Mouse (Mus musculus): ENCODE measurements around the gene Gcdh. TPM values are rescaled to one million over a fixed set of nuclear protein-coding genes. Genes with fewer than 3 reads are reported as not detected.

The Gcdh gene
- 84.6 TPM for polyA plus RNA-seq (2014; fragmentation: Illumina TruSeq; extraction: RNeasy Lipid Tissue Mini Kit (QIAGEN cat#74804); ENCODE audit: low read depth, low replicate concordance)

GRCm38 (mm10) chr8:84893709-84894134 lies at the start of gene Gcdh:
Gene Gcdh (minus strand): TSS chr8:84893921.

GRCm38 (mm10) chr8:84936962-84937546 lies 43.3 kb upstream of the Gcdh start, which contains the start of gene Mast1:
Gene Mast1 (minus strand): TSS chr8:84937359.

GRCm38 (mm10) chr8:84908421-84909161 lies 14.9 kb upstream of the Gcdh start, which contains the start of gene Dnase2a:
Gene Dnase2a (plus strand): TSS chr8:84908560.

DNA sequence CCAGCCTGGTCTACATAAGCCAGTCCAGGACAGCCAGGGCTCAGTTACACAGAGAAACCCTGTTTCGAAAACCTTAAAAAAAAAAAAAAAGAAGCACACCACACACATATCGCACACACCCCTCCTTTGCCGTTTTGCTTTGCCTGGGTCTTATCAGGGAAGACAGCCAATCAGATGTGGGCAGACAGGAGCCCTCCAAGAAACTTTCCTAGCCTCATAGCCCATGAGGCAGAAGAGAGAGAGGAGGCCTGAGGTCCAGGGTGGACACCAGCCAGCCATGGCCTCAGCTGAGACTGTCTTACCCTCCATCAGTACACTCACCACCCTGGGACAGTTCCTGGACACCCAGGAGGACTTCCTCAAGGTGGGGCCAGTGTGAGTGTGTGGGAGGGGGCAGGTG lies 8.0 kb upstream of the Gcdh start, which contains the start of gene Klf1:
Gene Klf1, plus strand, starts transcription at position 177 of the 400 bp plus-strand sequence.

GRCm38 (mm10) chr8:84871376-84872308 lies 22.1 kb downstream of the Gcdh start, which contains the start of gene Syce2:
Gene Syce2 (plus strand): TSS chr8:84872111.

DNA sequence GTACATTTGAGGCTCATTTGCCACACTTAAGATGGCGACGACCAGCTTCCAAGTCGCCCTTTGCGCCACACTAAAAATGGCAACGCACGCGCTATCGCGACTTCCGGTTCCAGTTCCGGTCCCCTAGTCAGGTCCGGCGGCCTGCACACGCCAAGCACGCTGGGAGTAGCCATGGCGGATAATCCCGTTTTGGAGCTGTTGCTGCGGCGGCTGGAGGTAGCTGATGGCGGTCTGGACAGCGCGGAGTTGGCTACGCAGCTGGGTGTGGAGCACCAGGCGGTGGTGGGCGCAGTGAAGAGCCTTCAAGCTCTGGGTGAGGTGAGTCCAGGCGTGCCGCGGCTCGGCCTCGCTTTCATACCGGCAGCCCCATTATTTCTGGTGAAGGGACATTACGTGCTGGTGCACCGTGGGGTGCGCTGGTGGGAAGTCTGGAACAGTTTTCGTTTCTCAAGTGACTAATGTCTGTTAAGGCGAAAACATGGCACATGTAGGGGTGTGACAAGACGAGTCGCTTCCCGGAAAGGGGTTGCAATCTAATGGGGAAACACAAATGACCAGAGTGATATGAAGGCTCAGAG lies 36.8 kb downstream of the Gcdh start, which contains the start of gene Farsa:
Gene Farsa, plus strand, starts transcription at position 126 of the 578 bp plus-strand sequence.

GRCm38 (mm10) chr8:84846722-84847572 lies 46.8 kb downstream of the Gcdh start, which contains the start of gene Calr:
Gene Calr (minus strand): TSS chr8:84846934.

DNA sequence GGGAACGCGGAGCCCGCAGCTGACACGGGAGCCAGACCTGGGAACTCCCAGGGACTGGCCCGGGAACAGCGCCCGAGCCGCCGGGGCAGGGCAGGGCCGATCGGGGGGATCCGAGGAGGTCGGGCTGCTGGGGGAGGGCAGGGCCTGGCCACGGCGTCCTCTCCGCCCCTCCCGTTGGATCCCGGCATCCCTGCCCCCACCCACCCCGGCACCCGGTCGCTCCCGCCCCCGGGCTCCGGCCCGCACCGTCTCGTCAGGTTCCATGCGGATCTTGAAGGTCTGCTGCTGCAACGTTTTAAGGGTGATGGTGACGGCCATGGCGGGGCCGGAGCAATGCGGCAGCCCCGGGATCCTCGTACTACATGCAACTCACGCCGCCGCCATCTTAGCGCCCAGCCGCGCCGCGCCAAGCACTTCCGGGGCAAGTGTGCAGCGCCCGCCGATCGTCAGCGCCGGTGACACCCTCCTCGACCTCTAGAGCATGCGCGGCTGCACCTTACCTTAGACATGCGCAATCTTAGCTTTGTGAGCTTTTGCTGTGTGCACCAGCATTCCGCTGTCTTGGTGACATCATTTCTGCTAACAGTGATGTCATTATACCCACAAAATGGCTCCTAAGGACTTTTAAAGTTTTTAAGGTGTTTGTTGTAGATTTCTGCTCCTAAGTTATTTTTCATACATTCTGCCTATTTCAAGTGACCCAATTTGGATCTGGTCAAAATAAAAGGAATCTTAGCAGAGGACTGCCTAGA lies 53.3 kb downstream of the Gcdh start, which contains the start of gene Rad23a:
Gene Rad23a, minus strand, starts transcription at position 418 of the 752 bp plus-strand sequence.

Other genes starting within 250 kb of the Gcdh start
- gene Ier2, start 231.1 kb downstream of the Gcdh start, polyA plus RNA-seq (2014; fragmentation: Illumina TruSeq; extraction: RNeasy Lipid Tissue Mini Kit (QIAGEN cat#74804); ENCODE audit: low read depth, low replicate concordance): 19.2 TPM
- 39.8 TPM for gene Trmt1, start 207.6 kb downstream of the Gcdh start, polyA plus RNA-seq (2014; fragmentation: Illumina TruSeq; extraction: RNeasy Lipid Tissue Mini Kit (QIAGEN cat#74804); ENCODE audit: low read depth, low replicate concordance)
- 25.1 TPM for gene Nacc1, start 206.1 kb downstream of the Gcdh start, polyA plus RNA-seq (2014; fragmentation: Illumina TruSeq; extraction: RNeasy Lipid Tissue Mini Kit (QIAGEN cat#74804); ENCODE audit: low read depth, low replicate concordance)
- gene Lyl1, start 192.5 kb downstream of the Gcdh start, polyA plus RNA-seq (2014; fragmentation: Illumina TruSeq; extraction: RNeasy Lipid Tissue Mini Kit (QIAGEN cat#74804); ENCODE audit: low read depth, low replicate concordance): 3.0 TPM
- not detected for gene G430095P16Rik, start 170.9 kb downstream of the Gcdh start, polyA plus RNA-seq (2014; fragmentation: Illumina TruSeq; extraction: RNeasy Lipid Tissue Mini Kit (QIAGEN cat#74804); ENCODE audit: low read depth, low replicate concordance)
- gene Nfix, start 93.6 kb downstream of the Gcdh start, polyA plus RNA-seq (2014; fragmentation: Illumina TruSeq; extraction: RNeasy Lipid Tissue Mini Kit (QIAGEN cat#74804); ENCODE audit: low read depth, low replicate concordance): 84.9 TPM
- gene Dand5, start 71.1 kb downstream of the Gcdh start, polyA plus RNA-seq (2014; fragmentation: Illumina TruSeq; extraction: RNeasy Lipid Tissue Mini Kit (QIAGEN cat#74804); ENCODE audit: low read depth, low replicate concordance): 14.0 TPM
- gene Gadd45gip1, start 62.4 kb downstream of the Gcdh start, polyA plus RNA-seq (2014; fragmentation: Illumina TruSeq; extraction: RNeasy Lipid Tissue Mini Kit (QIAGEN cat#74804); ENCODE audit: low read depth, low replicate concordance): 28.8 TPM
- 101 TPM for gene Rad23a, start 53.3 kb downstream of the Gcdh start, polyA plus RNA-seq (2014; fragmentation: Illumina TruSeq; extraction: RNeasy Lipid Tissue Mini Kit (QIAGEN cat#74804); ENCODE audit: low read depth, low replicate concordance)
- 330 TPM for gene Calr, start 47.0 kb downstream of the Gcdh start, polyA plus RNA-seq (2014; fragmentation: Illumina TruSeq; extraction: RNeasy Lipid Tissue Mini Kit (QIAGEN cat#74804); ENCODE audit: low read depth, low replicate concordance)
- 26.7 TPM for gene Farsa, start 36.9 kb downstream of the Gcdh start, polyA plus RNA-seq (2014; fragmentation: Illumina TruSeq; extraction: RNeasy Lipid Tissue Mini Kit (QIAGEN cat#74804); ENCODE audit: low read depth, low replicate concordance)
- 0.92 TPM for gene Syce2, start 21.8 kb downstream of the Gcdh start, polyA plus RNA-seq (2014; fragmentation: Illumina TruSeq; extraction: RNeasy Lipid Tissue Mini Kit (QIAGEN cat#74804); ENCODE audit: low read depth, low replicate concordance)
- gene Klf1, start 8.0 kb upstream of the Gcdh start, polyA plus RNA-seq (2014; fragmentation: Illumina TruSeq; extraction: RNeasy Lipid Tissue Mini Kit (QIAGEN cat#74804); ENCODE audit: low read depth, low replicate concordance): 0.29 TPM
- gene Dnase2a, start 14.6 kb upstream of the Gcdh start, polyA plus RNA-seq (2014; fragmentation: Illumina TruSeq; extraction: RNeasy Lipid Tissue Mini Kit (QIAGEN cat#74804); ENCODE audit: low read depth, low replicate concordance): 9.4 TPM
- gene Mast1, start 43.4 kb upstream of the Gcdh start, polyA plus RNA-seq (2014; fragmentation: Illumina TruSeq; extraction: RNeasy Lipid Tissue Mini Kit (QIAGEN cat#74804); ENCODE audit: low read depth, low replicate concordance): 0.13 TPM
- gene Rtbdn, start 53.1 kb upstream of the Gcdh start, polyA plus RNA-seq (2014; fragmentation: Illumina TruSeq; extraction: RNeasy Lipid Tissue Mini Kit (QIAGEN cat#74804); ENCODE audit: low read depth, low replicate concordance): not detected
- gene Gm49661, start 75.5 kb upstream of the Gcdh start, polyA plus RNA-seq (2014; fragmentation: Illumina TruSeq; extraction: RNeasy Lipid Tissue Mini Kit (QIAGEN cat#74804); ENCODE audit: low read depth, low replicate concordance): not detected
- 451 TPM for gene Prdx2, start 75.7 kb upstream of the Gcdh start, polyA plus RNA-seq (2014; fragmentation: Illumina TruSeq; extraction: RNeasy Lipid Tissue Mini Kit (QIAGEN cat#74804); ENCODE audit: low read depth, low replicate concordance)
- 30.6 TPM for gene Rnaseh2a, start 75.8 kb upstream of the Gcdh start, polyA plus RNA-seq (2014; fragmentation: Illumina TruSeq; extraction: RNeasy Lipid Tissue Mini Kit (QIAGEN cat#74804); ENCODE audit: low read depth, low replicate concordance)
- 16.7 TPM for gene Junb, start 84.8 kb upstream of the Gcdh start, polyA plus RNA-seq (2014; fragmentation: Illumina TruSeq; extraction: RNeasy Lipid Tissue Mini Kit (QIAGEN cat#74804); ENCODE audit: low read depth, low replicate concordance)
- gene Hook2, start 96.7 kb upstream of the Gcdh start, polyA plus RNA-seq (2014; fragmentation: Illumina TruSeq; extraction: RNeasy Lipid Tissue Mini Kit (QIAGEN cat#74804); ENCODE audit: low read depth, low replicate concordance): 3.5 TPM
- not detected for gene Best2, start 120.6 kb upstream of the Gcdh start, polyA plus RNA-seq (2014; fragmentation: Illumina TruSeq; extraction: RNeasy Lipid Tissue Mini Kit (QIAGEN cat#74804); ENCODE audit: low read depth, low replicate concordance)
- 85.3 TPM for gene Asna1, start 131.4 kb upstream of the Gcdh start, polyA plus RNA-seq (2014; fragmentation: Illumina TruSeq; extraction: RNeasy Lipid Tissue Mini Kit (QIAGEN cat#74804); ENCODE audit: low read depth, low replicate concordance)
- 63.4 TPM for gene Trir, start 132.9 kb upstream of the Gcdh start, polyA plus RNA-seq (2014; fragmentation: Illumina TruSeq; extraction: RNeasy Lipid Tissue Mini Kit (QIAGEN cat#74804); ENCODE audit: low read depth, low replicate concordance)
- gene Tnpo2, start 143.0 kb upstream of the Gcdh start, polyA plus RNA-seq (2014; fragmentation: Illumina TruSeq; extraction: RNeasy Lipid Tissue Mini Kit (QIAGEN cat#74804); ENCODE audit: low read depth, low replicate concordance): 18.9 TPM
- 4.0 TPM for gene Fbxw9, start 166.1 kb upstream of the Gcdh start, polyA plus RNA-seq (2014; fragmentation: Illumina TruSeq; extraction: RNeasy Lipid Tissue Mini Kit (QIAGEN cat#74804); ENCODE audit: low read depth, low replicate concordance)
- not detected for gene Gm5741, start 174.1 kb upstream of the Gcdh start, polyA plus RNA-seq (2014; fragmentation: Illumina TruSeq; extraction: RNeasy Lipid Tissue Mini Kit (QIAGEN cat#74804); ENCODE audit: low read depth, low replicate concordance)
- gene Dhps, start 177.8 kb upstream of the Gcdh start, polyA plus RNA-seq (2014; fragmentation: Illumina TruSeq; extraction: RNeasy Lipid Tissue Mini Kit (QIAGEN cat#74804); ENCODE audit: low read depth, low replicate concordance): 30.4 TPM
- 54.9 TPM for gene Wdr83os, start 186.8 kb upstream of the Gcdh start, polyA plus RNA-seq (2014; fragmentation: Illumina TruSeq; extraction: RNeasy Lipid Tissue Mini Kit (QIAGEN cat#74804); ENCODE audit: low read depth, low replicate concordance)
- 42.4 TPM for gene Wdr83, start 187.4 kb upstream of the Gcdh start, polyA plus RNA-seq (2014; fragmentation: Illumina TruSeq; extraction: RNeasy Lipid Tissue Mini Kit (QIAGEN cat#74804); ENCODE audit: low read depth, low replicate concordance)
- 28.3 TPM for gene Man2b1, start 189.3 kb upstream of the Gcdh start, polyA plus RNA-seq (2014; fragmentation: Illumina TruSeq; extraction: RNeasy Lipid Tissue Mini Kit (QIAGEN cat#74804); ENCODE audit: low read depth, low replicate concordance)
- 2.2 TPM for gene Zfp791, start 229.2 kb upstream of the Gcdh start, polyA plus RNA-seq (2014; fragmentation: Illumina TruSeq; extraction: RNeasy Lipid Tissue Mini Kit (QIAGEN cat#74804); ENCODE audit: low read depth, low replicate concordance)

Measured in heart, adult 10 weeks (tissue).